Mouse (Mus musculus): ENCODE results near the gene Ptcd1.

DNA sequence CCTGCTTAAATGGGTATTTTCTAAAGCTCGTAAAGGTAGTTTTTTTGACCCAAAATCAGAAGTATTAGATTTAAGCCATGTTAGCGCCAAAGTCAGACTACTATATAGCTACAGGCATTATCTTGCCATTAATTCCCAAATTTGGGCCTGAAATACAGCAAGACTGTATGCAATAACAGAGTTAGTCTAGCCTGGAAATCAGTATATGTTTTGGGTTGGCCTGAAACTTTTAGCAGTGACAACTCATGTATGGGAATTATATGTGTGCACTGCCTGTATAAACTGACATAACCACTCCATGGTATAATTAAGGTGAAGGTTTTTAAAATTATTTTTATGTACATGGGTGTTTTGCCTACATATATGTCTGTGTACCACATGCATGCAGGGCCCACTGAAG lies 25.1 kb upstream of the Ptcd1 start, which contains the start of gene Atp5j2:
- TF ChIP-seq EP300 (IDR thresholded peaks at IDR 0.05; ENCODE audit: low read depth) (no peak), CTCF (IDR thresholded peaks at IDR 0.05; ENCODE audit: low read depth) (no peak)
